Mouse (Mus musculus): ENCODE results near the gene Rbm38. TPM values are rescaled to one million over a fixed set of nuclear protein-coding genes. Genes with fewer than 3 reads are reported as not detected.

Rbm38 gene
- total and polyA plus RNA-seq, 3 experiments: 14.4 to 85.4 (median 19.4) TPM

GRCm38 (mm10) chr2:172996207-172996606 is 24.1 kb upstream of the Rbm38 start:
- Histone ChIP-seq H3K79me2 (replicated peaks; ENCODE audit: control insufficient read depth, extremely low read depth, insufficient read depth, poor library complexity, severe bottlenecking) (peaks cover 11% of the 10 kb centered on the region), H3K36me3 (replicated peaks in 1 of 2; ENCODE audit: control insufficient read depth in 1 of 2, insufficient read depth in 1 of 2, low read length in 1 of 2) (peaks cover 0 to 2% of the 10 kb centered on the region in 2 experiments), H3K9me3 (replicated peaks; ENCODE audit: low read length) (no peaks in the 10 kb centered on the region), H3K9ac (ENCODE audit: insufficient read depth, low read depth) (no peak overlapping the region), H3K27me3 (replicated peaks) (peaks cover 40% of the 10 kb centered on the region), H3K4me1 (ENCODE audit: control insufficient read depth in 1 of 2, insufficient read depth in 2 of 2) (peaks cover 2 to 8% of the 10 kb centered on the region in 2 experiments), H3K4me3 (replicated peaks in 1 of 3; ENCODE audit: low read depth in 2 of 3, low read length in 2 of 3, poor library complexity in 1 of 3) (no peak overlapping the region), H3K4me2 (ENCODE audit: insufficient read depth, low read depth, poor library complexity, severe bottlenecking) (no peak overlapping the region), H3K27ac (ENCODE audit: insufficient read depth, low read depth) (no peak overlapping the region)
- TF ChIP-seq MEF2A (IDR thresholded peaks at IDR 0.05; ENCODE audit: borderline replicate concordance, low read depth, low read length): no peak
- peak; percentile 78 for TF ChIP-seq ZC3H11A (IDR thresholded peaks at IDR 0.05; ENCODE audit: low read depth, low read length)
- no peak for TF ChIP-seq E2F4 (IDR thresholded peaks at IDR 0.05; ENCODE audit: insufficient replicate concordance, low read depth, low read length)
- TF ChIP-seq IRF4 (IDR thresholded peaks at IDR 0.05; ENCODE audit: low read depth, low read length): no peak
- no peak for TF ChIP-seq ETS1 (conservative IDR thresholded peaks at IDR 0.05; ENCODE audit: low read depth, low read length)
- TF ChIP-seq POLR2AphosphoS2 (IDR thresholded peaks at IDR 0.05; ENCODE audit: low read depth, low read length): no peak
- TF ChIP-seq MYC (IDR thresholded peaks at IDR 0.05; ENCODE audit: low read depth, low read length): no peak
- no peak for TF ChIP-seq PAX5 (IDR thresholded peaks at IDR 0.05; ENCODE audit: low read length)
- no peak for TF ChIP-seq MAFK (IDR thresholded peaks at IDR 0.05; ENCODE audit: insufficient replicate concordance, low read length)
- TF ChIP-seq SMC3 (IDR thresholded peaks at IDR 0.05; ENCODE audit: low read depth, low read length): peak; percentile 96
- TF ChIP-seq USF2 (conservative IDR thresholded peaks at IDR 0.05; ENCODE audit: low read depth, low read length): no peak
- no peak for TF ChIP-seq TCF12 (IDR thresholded peaks at IDR 0.05; ENCODE audit: low read depth, low read length)
- TF ChIP-seq ZMIZ1 (IDR thresholded peaks at IDR 0.05; ENCODE audit: low read depth, low read length): no peak
- no peak for TF ChIP-seq USF1 (IDR thresholded peaks at IDR 0.05; ENCODE audit: low read depth, low read length)
- TF ChIP-seq KAT2A (IDR thresholded peaks at IDR 0.05; ENCODE audit: insufficient replicate concordance, low read length): no peak
- TF ChIP-seq NRF1 (IDR thresholded peaks at IDR 0.05; ENCODE audit: low read depth, low read length): no peak
- TF ChIP-seq NELFE (IDR thresholded peaks at IDR 0.05; ENCODE audit: low read depth, low read length): peak; percentile 54; the same call in 1 of the 2 replicates
- TF ChIP-seq SIN3A (IDR thresholded peaks at IDR 0.05; ENCODE audit: low read length): no peak
- TF ChIP-seq RAD21 (IDR thresholded peaks at IDR 0.05; ENCODE audit: low read depth, low read length): peak; percentile 92
- TF ChIP-seq HCFC1 (IDR thresholded peaks at IDR 0.05; ENCODE audit: low read depth, low read length): no peak
- TF ChIP-seq ELF1 (IDR thresholded peaks at IDR 0.05; ENCODE audit: low read depth, low read length): no peak
- TF ChIP-seq EP300 (IDR thresholded peaks at IDR 0.05; ENCODE audit: low read length): no peak
- TF ChIP-seq ZKSCAN1 (IDR thresholded peaks at IDR 0.05; ENCODE audit: borderline replicate concordance, low read depth, low read length): no peak
- peak; percentile 65 to 94 for TF ChIP-seq CTCF (conservative IDR thresholded peaks at IDR 0.05 in 1 of 2, IDR thresholded peaks at IDR 0.05 in 1 of 2; ENCODE audit: low read depth in 2 of 2, low read length in 2 of 2)
- TF ChIP-seq MAX (IDR thresholded peaks at IDR 0.05; ENCODE audit: low read length): peak; percentile 37; the same call in 1 of the 2 replicates
- TF ChIP-seq POLR2A (IDR thresholded peaks at IDR 0.05; ENCODE audit: low read depth, low read length): no peak
- TF ChIP-seq MAZ (IDR thresholded peaks at IDR 0.05; ENCODE audit: low read depth, low read length): peak; percentile 83
- TF ChIP-seq CHD2 (IDR thresholded peaks at IDR 0.05; ENCODE audit: low read length): peak; percentile 77
- 0 out of 2 replicates have a peak, but pooled peaks have one; percentile 18 for TF ChIP-seq BHLHE40 (IDR thresholded peaks at IDR 0.05; ENCODE audit: low read depth, low read length)
- no peak for TF ChIP-seq MXI1 (IDR thresholded peaks at IDR 0.05; ENCODE audit: low read depth, low read length)
- DNase-seq (ENCODE audit: extremely low read depth): peak; percentile 58
- in situ Hi-C loops (cut with MboI; ENCODE audit: low pct_ligation_motif_present, low pct_unique_long_range_greater_than_20kb, low sequenced_read_pairs) (loop anchor here (10.0 kb wide), 1 partner anchor 521 kb away; the partner anchor contains the start of gene Fam209), dilution Hi-C loops (cut with MboI; ENCODE audit: extremely low pct_ligation_motif_present, extremely low pct_unique_long_range_greater_than_20kb, low sequenced_read_pairs) (no loop called here)
